Mouse (Mus musculus) left cerebral cortex, postnatal 14 days (tissue): ENCODE data around the gene Pcx. TPM values are rescaled to one million over a fixed set of nuclear protein-coding genes. Genes with fewer than 3 reads are reported as not detected.

ENCODE experiments used
- DNase-seq, 2 experiments: peaks; one replicate each; pipeline ENCODE4 v3.0.0; 2021 to 2022; ENCODE audit warnings: low spot score in 2 of 2, mixed read lengths in 1 of 2
- intact Hi-C: fragments of 180-260 bp; cut with DNase I; formaldehyde crosslinking; loops from one replicate; pipeline ENCODE4 v1.15.1; 2025
- total RNA-seq, 2 experiments: library from RNA; stranded (reverse); gene quantifications; 2 replicates each; pipeline ENCODE4 v1.2.3; 2021

Pcx gene
- total RNA-seq, 2 experiments from 2014 or later, result 57.2 to 59.2 TPM

GRCm38 (mm10) chr19:4607406-4607805 is 97.1 kb downstream of the Pcx start:
- intact Hi-C loops, result no loop called here
- no peak for DNase-seq

- no peak for DNase-seq
These were observed 98.2 kb downstream of the Pcx start for GRCm38 (mm10) chr19:4608511-4608910.

DNA sequence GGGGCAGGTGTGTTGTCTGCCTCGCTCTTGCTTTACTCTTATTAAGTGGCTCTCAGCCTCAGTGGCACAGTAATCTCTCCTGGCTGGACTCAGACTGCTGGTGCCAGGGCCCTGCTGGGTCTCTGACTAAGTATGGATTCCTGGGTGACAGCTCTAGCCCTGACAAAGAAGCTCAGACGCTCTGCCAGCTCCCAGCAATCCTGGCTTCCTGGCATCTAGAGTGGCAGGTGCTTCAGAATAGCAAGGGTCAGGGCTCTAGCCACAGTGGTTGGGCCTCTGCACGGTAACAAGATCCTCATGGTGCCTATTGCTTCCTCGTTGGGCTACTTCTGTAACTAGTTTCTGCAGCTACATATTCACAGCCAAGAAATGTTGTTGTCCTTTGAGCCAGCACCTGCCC is 99.8 kb downstream of the Pcx start:
- intact Hi-C loops, result loop anchor here (5.0 kb wide), 1 partner anchor 113 kb away; the partner anchor contains the start of gene 2010003K11Rik
- no peak for DNase-seq

More at GRCm38 (mm10) chr19:4608511-4608910, 98.2 kb downstream of the Pcx start:
- intact Hi-C loops, result no loop called here

DNA sequence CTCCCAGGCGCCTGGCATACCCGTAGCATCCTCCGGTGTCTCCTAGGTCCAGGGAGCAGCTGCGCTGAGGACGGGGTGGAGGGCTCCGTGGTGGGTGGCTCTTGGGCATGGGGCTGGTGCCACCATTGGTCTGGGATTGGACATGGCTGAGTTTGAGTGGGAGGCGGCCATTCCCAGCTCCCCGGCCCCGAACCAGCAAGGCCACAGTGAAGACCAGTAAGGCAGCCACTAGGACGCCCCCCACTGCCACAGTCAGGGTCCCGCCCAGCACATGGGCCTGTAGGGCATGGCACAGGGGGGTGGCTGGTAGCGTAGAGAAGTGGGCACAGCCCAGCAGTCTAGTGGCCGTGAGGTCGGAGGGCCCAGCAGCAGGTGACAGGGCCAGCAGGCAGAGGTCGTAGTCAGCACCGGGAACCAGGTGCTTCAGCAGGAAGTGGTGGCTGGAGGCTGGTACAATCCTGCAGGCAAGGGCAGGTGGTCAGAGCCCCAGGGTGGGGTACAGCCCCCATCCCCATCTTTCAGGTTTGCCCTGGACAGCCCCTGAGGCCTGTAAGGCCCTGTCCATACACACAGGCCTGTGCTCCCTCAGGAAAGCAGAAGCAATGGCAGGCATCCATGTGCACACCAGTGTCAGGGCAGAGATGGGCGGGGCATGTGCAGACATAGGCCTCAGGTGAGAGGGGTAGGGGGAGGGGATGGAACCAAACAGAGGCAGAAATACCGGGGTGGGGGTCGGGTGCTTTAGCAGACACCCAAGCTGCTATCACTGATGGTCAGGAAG is 102.1 kb downstream of the Pcx start:
- DNase-seq, result no peak
- intact Hi-C loops, result loop anchor here (5.0 kb wide), 1 partner anchor 115 kb away; the partner anchor contains the start of gene 2010003K11Rik

DNA sequence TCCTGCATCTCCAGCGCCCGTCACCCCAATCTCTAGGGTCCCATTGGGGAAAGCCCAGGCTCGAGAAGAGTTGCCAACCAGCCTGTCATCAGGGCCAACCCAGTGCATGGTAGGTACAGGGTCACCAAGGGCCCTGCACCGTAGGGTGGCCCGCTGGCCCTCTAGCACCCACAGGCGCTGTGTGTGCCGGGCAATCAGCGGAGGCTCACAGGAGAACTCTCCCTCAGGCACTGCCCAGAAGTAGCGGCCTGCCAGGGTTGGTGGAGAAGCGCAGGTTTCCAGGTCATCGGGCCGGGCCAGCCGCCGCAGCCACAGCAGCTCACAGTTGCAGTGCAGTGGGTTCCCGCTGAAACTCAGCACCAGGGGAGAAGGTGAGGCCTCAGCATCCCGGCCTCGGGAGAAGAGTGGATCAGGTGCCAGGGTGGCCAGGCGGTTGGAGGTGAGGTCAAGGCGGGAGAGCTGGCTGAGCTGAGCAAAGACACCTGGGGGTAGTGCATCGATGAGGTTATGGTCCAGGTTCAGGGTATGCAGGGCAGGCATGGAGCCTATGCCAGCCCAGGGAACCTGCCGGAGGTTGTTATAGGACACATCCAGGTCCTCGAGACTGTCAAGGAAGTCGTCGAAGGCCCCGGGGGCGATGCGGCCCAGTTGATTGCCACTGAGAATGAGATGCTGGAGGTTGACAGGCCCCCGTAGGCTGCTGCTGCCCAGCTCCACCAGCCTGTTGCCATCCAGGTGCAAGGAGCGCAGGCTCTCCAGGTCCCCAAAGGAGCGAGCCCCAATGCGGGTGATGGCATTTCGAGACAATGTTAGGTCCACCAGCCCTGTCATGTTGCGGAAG is 103.4 kb downstream of the Pcx start:
- no peak for DNase-seq
- intact Hi-C loops, result loop anchor here (5.0 kb wide), 1 partner anchor 116 kb away; the partner anchor contains the start of gene 2010003K11Rik

GRCm38 (mm10) chr19:4614305-4615150 is 104.3 kb downstream of the Pcx start:
- intact Hi-C loops, result loop anchor here (5.0 kb wide), 2 partner anchors 102 to 117 kb away; partner anchors contain the start of genes 2010003K11Rik and Pcx
- DNase-seq, result peak in 1 of 2 experiments; percentile 26

- intact Hi-C loops, result loop anchor here (5.0 kb wide), 1 partner anchor 103 kb away; the partner anchor contains the start of gene Pcx
- DNase-seq, result peak; percentile 91 to 94
These were observed 105.2 kb downstream of the Pcx start, which contains the start of gene Lrfn4 for GRCm38 (mm10) chr19:4615151-4616093. Gene Lrfn4 (minus strand): TSS chr19:4615667.

DNA sequence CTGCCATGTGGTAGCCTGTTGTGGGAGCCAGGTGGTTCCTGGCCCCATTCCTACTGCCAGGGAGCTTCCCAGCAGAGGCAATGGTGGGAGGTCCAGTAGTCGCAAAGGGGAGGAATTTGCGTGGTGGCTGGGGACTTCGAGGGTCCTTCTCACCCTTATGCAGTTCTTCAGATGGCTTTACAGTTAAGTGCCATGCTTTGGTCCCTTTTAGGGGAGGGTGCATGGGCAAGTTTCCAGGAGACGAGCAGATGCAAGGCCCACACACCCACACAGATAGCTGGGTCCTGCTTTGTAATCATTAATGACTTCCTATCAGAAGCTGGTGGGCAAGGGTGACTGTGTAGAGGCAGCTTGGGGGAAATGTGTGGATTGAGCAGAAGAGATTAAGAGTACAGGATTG is 106.3 kb downstream of the Pcx start:
- DNase-seq, result no peak
- intact Hi-C loops, result loop anchor here (5.0 kb wide), 1 partner anchor 104 kb away; the partner anchor contains the start of gene Pcx

DNA sequence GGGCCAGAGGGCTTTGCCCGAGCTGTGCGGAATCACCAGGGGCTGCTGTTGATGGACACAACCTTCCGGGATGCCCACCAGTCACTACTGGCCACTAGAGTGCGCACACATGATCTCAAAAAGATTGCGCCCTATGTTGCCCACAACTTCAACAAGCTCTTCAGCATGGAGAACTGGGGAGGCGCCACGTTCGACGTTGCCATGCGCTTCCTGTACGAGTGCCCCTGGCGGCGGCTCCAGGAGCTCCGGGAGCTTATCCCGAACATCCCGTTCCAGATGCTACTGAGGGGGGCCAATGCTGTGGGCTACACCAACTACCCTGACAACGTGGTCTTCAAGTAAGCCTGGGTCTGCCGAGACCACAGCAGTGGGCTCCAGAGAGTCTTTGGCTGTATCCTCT is 107.9 kb downstream of the Pcx start:
- peak in 1 of 2 experiments; percentile 73 for DNase-seq
- intact Hi-C loops, result loop anchor here (5.0 kb wide), 1 partner anchor 106 kb away; the partner anchor contains the start of gene Pcx

DNA sequence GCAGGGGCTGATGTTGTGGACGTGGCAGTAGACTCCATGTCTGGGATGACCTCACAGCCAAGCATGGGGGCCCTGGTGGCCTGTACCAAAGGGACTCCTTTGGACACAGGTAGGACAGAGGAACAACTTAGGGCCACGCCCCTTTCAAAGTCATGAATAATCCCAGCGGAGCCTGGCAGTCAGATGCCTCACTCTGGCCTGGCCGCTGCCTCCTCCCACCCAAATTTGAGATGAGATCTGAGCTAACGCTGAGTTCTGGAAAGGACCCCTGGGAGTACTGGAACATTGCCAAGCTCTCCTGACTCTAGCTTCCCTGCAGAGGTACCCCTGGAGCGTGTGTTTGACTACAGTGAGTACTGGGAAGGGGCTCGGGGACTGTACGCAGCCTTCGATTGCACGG is 109.2 kb downstream of the Pcx start:
- intact Hi-C loops, result loop anchor here (5.0 kb wide), 1 partner anchor 107 kb away; the partner anchor contains the start of gene Pcx
- peak in 1 of 2 experiments; percentile 14 for DNase-seq

DNA sequence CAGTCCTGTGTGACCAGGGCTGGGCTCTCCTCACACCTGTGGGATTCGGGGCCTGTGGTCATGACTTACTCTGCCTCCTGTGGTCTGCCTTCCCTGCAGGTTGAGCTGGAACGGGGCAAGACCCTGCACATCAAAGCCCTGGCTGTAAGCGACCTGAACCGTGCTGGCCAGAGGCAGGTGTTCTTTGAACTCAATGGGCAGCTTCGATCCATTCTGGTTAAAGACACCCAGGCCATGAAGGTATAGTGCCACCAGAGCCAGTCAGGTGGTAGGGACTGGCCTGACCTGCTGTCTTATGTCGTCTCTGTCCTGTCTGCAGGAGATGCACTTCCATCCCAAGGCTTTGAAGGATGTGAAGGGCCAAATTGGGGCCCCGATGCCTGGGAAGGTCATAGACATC is 110.4 kb downstream of the Pcx start:
- no peak for DNase-seq
- intact Hi-C loops, result loop anchor here (10.0 kb wide), 1 partner anchor 284 kb away; the partner anchor contains the start of gene Bbs1

DNA sequence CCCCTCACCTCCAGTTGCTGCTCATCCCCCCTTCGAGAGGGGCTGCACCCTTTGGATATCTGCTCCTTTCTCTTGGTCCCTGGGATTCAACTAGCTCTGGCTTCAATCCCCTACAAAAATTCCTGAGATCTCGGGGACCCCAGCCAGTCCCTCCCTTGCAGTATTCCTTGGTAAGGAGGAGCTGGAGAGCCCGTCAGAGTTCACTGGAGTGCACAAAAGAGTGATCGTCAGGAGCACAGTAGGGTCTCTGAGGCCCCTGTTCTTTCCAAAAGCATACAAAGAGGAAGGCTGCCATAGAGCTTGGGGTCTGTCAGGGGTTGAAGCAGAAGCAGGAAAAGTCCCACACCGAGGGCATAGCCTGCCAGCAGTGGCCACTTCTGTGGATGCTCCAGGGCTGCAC is 112.5 kb downstream of the Pcx start:
- no peak for DNase-seq
- intact Hi-C loops, result loop anchor here (10.0 kb wide), 1 partner anchor 282 kb away; the partner anchor contains the start of gene Bbs1

DNA sequence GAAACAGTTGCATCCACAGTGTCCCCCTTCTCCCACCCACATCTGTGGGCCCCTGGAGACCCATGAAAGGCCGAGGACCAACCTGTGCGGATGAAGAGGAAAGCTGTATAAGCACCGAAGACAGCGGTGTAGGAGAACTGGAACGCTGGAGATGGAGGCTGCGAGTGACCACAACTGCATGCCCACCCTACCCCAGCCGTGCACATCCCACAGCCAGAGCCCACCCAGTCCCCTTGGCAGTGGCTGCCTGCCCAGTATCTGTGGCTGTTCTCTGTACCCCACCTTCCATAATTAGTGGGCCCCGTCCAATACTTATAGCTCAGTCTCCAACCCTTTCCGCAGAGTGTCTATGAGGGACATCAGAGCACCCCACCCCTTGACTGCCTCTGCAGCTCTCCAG is 113.1 kb downstream of the Pcx start:
- intact Hi-C loops, result loop anchor here (10.0 kb wide), 1 partner anchor 281 kb away; the partner anchor contains the start of gene Bbs1

GRCm38 (mm10) chr19:4624006-4624405 is 113.7 kb downstream of the Pcx start:
- DNase-seq, result no peak
- intact Hi-C loops, result loop anchor here (10.0 kb wide), 1 partner anchor 281 kb away; the partner anchor contains the start of gene Bbs1

More for the DNA sequence above, 113.1 kb downstream of the Pcx start:
- no peak for DNase-seq

GRCm38 (mm10) chr19:4624406-4625178 is 114.3 kb downstream of the Pcx start:
- intact Hi-C loops, result loop anchor here (5.0 to 10.0 kb wide), 3 partner anchors 118 to 280 kb away; partner anchors contain the start of genes 2010003K11Rik and Bbs1
- no peak for DNase-seq

GRCm38 (mm10) chr19:4625179-4625828 is 115.0 kb downstream of the Pcx start, which contains the start of gene Rce1:
Gene Rce1 (minus strand): TSS chr19:4625641.
- intact Hi-C loops, result loop anchor here (5.0 to 10.0 kb wide), 3 partner anchors 117 to 279 kb away; partner anchors contain the start of genes 2010003K11Rik and Bbs1
- DNase-seq, result peak; percentile 86 to 91
